Mouse (Mus musculus): ENCODE measurements around the gene Faf2.

GRCm38 (mm10) chr13:54687096-54687495, 65.5 kb downstream of the Faf2 start:
- TF ChIP-seq CTCF (IDR thresholded peaks at IDR 0.05; ENCODE audit: borderline replicate concordance, extremely low read depth, insufficient read depth, insufficient read length) (no peak), POLR2A (IDR thresholded peaks at IDR 0.05; ENCODE audit: borderline replicate concordance, extremely low read depth, insufficient read depth, insufficient read length, poor library complexity, severe bottlenecking) (no peak; the same call in 1 of the 2 replicates)

Data from brain, embryonic 14.5 days (tissue).